Mouse (Mus musculus) heart, adult 10 weeks (tissue): ENCODE measurements around the gene Slc37a1. TPM values are rescaled to one million over a fixed set of nuclear protein-coding genes. Genes with fewer than 3 reads are reported as not detected.

Experiments
- polyA plus RNA-seq: library from polyadenylated mRNA; stranded (reverse); fragments of 350-450 nt; fragmentation: Illumina TruSeq; extraction: RNeasy Lipid Tissue Mini Kit (QIAGEN cat#74804); gene quantifications from one replicate; pipeline ENCODE4 v1.2.3, GENCODE M21; 2014; ENCODE audit warnings: low read depth, low replicate concordance

The Slc37a1 gene
- 7.5 TPM for polyA plus RNA-seq

GRCm38 (mm10) chr17:31286492-31286891 lies at the start of gene Slc37a1:
Slc37a1 (plus strand) TSS chr17:31286792.

GRCm38 (mm10) chr17:31276922-31277918 lies 9.4 kb upstream of the Slc37a1 start, which contains the start of gene Rsph1:
Rsph1 (minus strand) TSS chr17:31277383.

GRCm38 (mm10) chr17:31385671-31386665 lies 99.4 kb downstream of the Slc37a1 start, which contains the start of gene Pde9a:
Pde9a (plus strand) TSS chr17:31386210.

Other genes with a start within 250 kb of the Slc37a1 start
- gene Abcg1, start 229.1 kb upstream of the Slc37a1 start, polyA plus RNA-seq, result 1.8 TPM
- not detected for gene Tff3, start 157.1 kb upstream of the Slc37a1 start, polyA plus RNA-seq
- gene Tff2, start 142.5 kb upstream of the Slc37a1 start, polyA plus RNA-seq, result not detected
- gene Tff1, start 121.5 kb upstream of the Slc37a1 start, polyA plus RNA-seq, result not detected
- not detected for gene Tmprss3, start 87.8 kb upstream of the Slc37a1 start, polyA plus RNA-seq
- not detected for gene Ubash3a, start 78.9 kb upstream of the Slc37a1 start, polyA plus RNA-seq
- gene Rsph1, start 9.4 kb upstream of the Slc37a1 start, polyA plus RNA-seq, result 1.2 TPM
- 7.4 TPM for gene Pde9a, start 99.4 kb downstream of the Slc37a1 start, polyA plus RNA-seq
- 11.1 TPM for gene Wdr4, start 233.2 kb downstream of the Slc37a1 start, polyA plus RNA-seq
- gene Ndufv3, start 233.3 kb downstream of the Slc37a1 start, polyA plus RNA-seq, result 1,028 TPM